Mouse (Mus musculus) midbrain, embryonic 15.5 days (tissue): ENCODE data around the gene Bet1l. TPM values are rescaled to one million over a fixed set of nuclear protein-coding genes. Genes with fewer than 3 reads are reported as not detected.
"Not testable (repeated sequence)": the region's sequence is repeated elsewhere in the genome, so short reads cannot be mapped to it uniquely, and the experiment has no call there.

Experiments used
- ATAC-seq: fragments of 200-750 bp; cut with Nextera tagmentation; replicated peaks from 2 replicates; pipeline ENCODE4 v1.8.0; 2017; ENCODE audit warnings: moderate TSS enrichment
- H3K27ac ChIP-seq: fragments of 300-500 bp; sonication (generic); 2 replicates; pipeline ENCODE4 v1.5.1; 2015; ENCODE audit warnings: mild to moderate bottlenecking, inconsistent platforms
- H3K27me3 ChIP-seq: fragments of 300-500 bp; sonication (generic); replicated peaks from 2 replicates; pipeline ENCODE4 v1.6.1; 2015; ENCODE audit warnings: inconsistent platforms
- H3K36me3 ChIP-seq: fragments of 300-500 bp; sonication (generic); replicated peaks from 2 replicates; pipeline ENCODE4 v1.6.1; 2015; ENCODE audit warnings: inconsistent platforms
- H3K4me1 ChIP-seq: fragments of 300-500 bp; sonication (generic); 2 replicates; pipeline ENCODE4 v1.6.1; 2015; ENCODE audit warnings: inconsistent platforms
- H3K4me2 ChIP-seq: fragments of 300-500 bp; sonication (generic); 2 replicates; pipeline ENCODE4 v1.6.1; 2015; ENCODE audit warnings: inconsistent platforms, mild to moderate bottlenecking, moderate library complexity
- H3K4me3 ChIP-seq: fragments of 300-500 bp; sonication (generic); 2 replicates; pipeline ENCODE4 v1.5.1; 2015; ENCODE audit warnings: mild to moderate bottlenecking, inconsistent platforms
- H3K9ac ChIP-seq: fragments of 300-500 bp; sonication (generic); 2 replicates; pipeline ENCODE4 v1.6.1; 2015; ENCODE audit warnings: mild to moderate bottlenecking, inconsistent platforms
- H3K9me3 ChIP-seq: fragments of 300-500 bp; sonication (generic); 2 replicates; pipeline ENCODE4 v1.6.1; 2016; ENCODE audit warnings: inconsistent platforms
- WGBS: fragments of 180-500 bp; shearing (Covaris S2); methylation state at CpG from one replicate; pipeline ENCODE4 v1.1.7; 2015; ENCODE audit warnings: mixed read lengths; 5-methylcytosine and 5-hydroxymethylcytosine counted together
- polyA plus RNA-seq: library from polyadenylated mRNA; unstranded; fragments of >200 nt; fragmentation: Nextera tagmentation; extraction: Ambion mirVana; gene quantifications from 2 replicates; pipeline ENCODE4 v1.2.1, GENCODE M21; 2015

The Bet1l gene
- polyA plus RNA-seq = 41.1 and 46.2 TPM in 2 replicates

DNA sequence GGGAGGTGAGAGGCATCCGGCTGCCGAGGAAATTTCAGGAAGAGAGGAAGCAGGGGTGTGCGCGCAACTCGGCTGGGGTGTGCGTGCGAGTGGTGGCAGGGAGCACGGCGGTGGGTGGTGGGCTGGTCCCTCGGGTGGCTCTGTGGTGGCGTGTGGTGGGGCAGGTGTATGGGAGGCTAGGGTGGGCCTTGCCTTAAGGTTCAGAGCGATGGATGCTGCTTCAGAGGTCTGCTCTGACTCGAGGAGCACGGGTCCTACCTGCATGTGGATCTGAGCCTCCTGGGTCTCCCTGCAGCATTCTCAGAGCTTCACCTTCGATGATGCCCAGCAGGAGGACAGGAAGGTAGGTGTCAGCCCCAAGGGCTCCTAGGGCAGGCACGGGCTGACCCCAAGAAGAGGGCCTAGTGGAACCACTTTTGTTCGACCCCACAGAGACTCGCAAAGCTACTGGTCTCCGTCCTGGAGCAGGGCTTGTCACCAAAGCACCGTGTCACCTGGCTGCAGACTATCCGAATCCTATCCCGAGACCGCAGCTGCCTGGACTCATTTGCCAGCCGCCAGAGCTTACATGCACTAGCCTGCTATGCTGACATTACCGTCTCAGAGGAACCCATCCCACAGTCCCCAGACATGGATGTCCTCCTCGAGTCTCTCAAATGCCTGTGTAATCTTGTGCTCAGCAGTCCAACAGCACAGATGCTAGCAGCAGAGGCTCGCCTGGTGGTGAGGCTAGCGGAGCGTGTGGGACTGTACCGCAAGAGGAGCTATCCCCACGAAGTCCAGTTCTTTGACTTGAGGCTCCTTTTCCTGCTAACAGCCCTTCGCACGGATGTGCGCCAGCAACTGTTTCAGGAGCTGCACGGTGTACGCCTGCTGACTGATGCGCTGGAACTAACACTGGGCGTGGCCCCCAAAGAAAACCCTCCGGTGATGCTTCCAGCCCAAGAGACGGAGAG, at the start of gene Bet1l:
Gene Bet1l, minus strand, starts transcription at position 28 of the 956 bp plus-strand sequence.
- Histone ChIP-seq H3K4me1 (peaks cover 42% of the 10 kb centered on the region), H3K36me3 (peaks cover 40% of the 10 kb centered on the region), H3K4me3 (peak within 1 kb of the TSS; percentile 57), H3K27ac (peak within 1 kb of the TSS; percentile 82), H3K9me3 (no peaks in the 10 kb centered on the region), H3K9ac (peak within 1 kb of the TSS; percentile 62), H3K27me3 (no peaks in the 10 kb centered on the region), H3K4me2 (peak within 1 kb of the TSS; percentile 96)
- ATAC-seq = peak; percentile 51
- 36% methylated on average over 40 of the region's 40 CpGs for WGBS

DNA sequence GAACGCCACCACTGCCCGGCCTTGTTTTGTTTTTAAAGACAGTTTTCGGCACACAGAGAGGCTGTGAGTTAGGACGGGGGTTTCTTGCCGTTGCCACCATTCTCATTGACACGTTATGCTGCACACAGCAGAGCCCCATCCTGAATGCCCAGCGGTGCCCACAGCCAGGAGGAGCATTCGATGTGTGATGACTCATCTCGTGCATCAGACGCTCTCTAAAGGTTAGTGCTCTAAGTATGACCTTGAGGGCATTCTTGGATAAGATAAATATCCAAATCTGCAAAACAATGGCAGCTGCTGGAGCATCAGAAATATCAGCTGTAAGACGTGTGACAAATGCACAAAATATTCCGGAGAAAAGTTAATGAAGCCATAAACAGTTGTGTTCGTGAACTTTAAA, 49.8 kb upstream of the Bet1l start:
- H3K4me3 ChIP-seq = no peak overlapping the region
- H3K27ac ChIP-seq = no peak overlapping the region
- peaks cover 4% of the 10 kb centered on the region for H3K4me1 ChIP-seq
- no peak overlapping the region for H3K4me2 ChIP-seq
- H3K9ac ChIP-seq = no peak overlapping the region; the same call in 1 of the 2 replicates
- ATAC-seq = no peak
- no peaks in the 10 kb centered on the region for H3K9me3 ChIP-seq
- WGBS = 88% methylated on average over 13 of the region's 13 CpGs
- no peaks in the 10 kb centered on the region for H3K27me3 ChIP-seq
- H3K36me3 ChIP-seq = no peaks in the 10 kb centered on the region

DNA sequence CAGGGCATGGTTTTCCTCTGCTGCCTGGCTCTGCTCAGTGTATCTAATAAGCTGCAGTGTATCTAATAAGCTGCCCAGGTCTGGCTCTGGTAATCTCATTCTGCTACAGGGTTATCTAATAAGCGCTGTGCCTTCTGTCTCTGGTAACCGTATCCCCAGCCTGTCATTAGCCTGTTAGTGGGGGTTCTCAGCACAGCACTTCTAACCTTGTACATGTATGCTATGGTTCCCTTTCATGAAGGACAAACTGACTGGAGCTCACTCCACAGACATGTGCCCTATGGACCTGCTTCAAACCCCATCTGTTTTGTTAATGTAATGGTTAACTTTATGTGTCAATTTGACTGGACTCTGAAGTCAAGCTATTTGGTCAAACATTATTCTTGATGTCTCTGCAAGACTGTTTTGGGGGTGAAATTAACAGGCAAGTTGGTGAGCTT, 48.3 kb upstream of the Bet1l start:
- 84% methylated on average over 2 of the region's 2 CpGs for WGBS
- Histone ChIP-seq H3K9me3 (no peaks in the 10 kb centered on the region), H3K27ac (no peak overlapping the region), H3K4me3 (no peak overlapping the region), H3K4me1 (peaks cover 4% of the 10 kb centered on the region), H3K27me3 (no peaks in the 10 kb centered on the region), H3K9ac (no peak overlapping the region), H3K4me2 (no peak overlapping the region), H3K36me3 (no peaks in the 10 kb centered on the region)
- no peak for ATAC-seq

DNA sequence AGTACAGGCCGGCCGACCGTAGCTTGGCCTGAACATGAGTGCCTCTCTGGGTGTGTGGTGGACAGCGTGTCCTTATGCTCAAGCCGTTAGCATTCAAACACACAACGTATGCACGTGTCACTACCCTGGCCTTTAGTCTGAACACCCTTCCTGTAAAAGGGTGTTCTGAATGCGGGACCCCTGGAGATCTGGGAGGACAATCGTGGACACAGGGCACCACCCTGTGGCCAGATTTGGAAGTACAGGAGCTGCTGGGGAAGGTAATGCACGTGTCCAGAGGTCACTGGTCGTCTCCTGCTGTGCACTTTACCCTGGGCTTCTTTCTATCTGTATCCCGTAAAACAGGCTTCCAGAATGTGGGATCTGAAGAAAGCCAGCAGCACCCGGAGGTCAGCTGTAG, 45.8 kb upstream of the Bet1l start:
- Histone ChIP-seq H3K4me3 (no peak overlapping the region), H3K9ac (no peak overlapping the region), H3K4me2 (no peak overlapping the region), H3K36me3 (peaks cover 9% of the 10 kb centered on the region; the same call in 1 of the 2 replicates), H3K27ac (no peak overlapping the region), H3K27me3 (no peaks in the 10 kb centered on the region), H3K9me3 (no peaks in the 10 kb centered on the region), H3K4me1 (no peaks in the 10 kb centered on the region)
- ATAC-seq = peak; percentile 50; the same call in 1 of the 2 replicates
- WGBS = 24% methylated on average over 13 of the region's 13 CpGs

DNA sequence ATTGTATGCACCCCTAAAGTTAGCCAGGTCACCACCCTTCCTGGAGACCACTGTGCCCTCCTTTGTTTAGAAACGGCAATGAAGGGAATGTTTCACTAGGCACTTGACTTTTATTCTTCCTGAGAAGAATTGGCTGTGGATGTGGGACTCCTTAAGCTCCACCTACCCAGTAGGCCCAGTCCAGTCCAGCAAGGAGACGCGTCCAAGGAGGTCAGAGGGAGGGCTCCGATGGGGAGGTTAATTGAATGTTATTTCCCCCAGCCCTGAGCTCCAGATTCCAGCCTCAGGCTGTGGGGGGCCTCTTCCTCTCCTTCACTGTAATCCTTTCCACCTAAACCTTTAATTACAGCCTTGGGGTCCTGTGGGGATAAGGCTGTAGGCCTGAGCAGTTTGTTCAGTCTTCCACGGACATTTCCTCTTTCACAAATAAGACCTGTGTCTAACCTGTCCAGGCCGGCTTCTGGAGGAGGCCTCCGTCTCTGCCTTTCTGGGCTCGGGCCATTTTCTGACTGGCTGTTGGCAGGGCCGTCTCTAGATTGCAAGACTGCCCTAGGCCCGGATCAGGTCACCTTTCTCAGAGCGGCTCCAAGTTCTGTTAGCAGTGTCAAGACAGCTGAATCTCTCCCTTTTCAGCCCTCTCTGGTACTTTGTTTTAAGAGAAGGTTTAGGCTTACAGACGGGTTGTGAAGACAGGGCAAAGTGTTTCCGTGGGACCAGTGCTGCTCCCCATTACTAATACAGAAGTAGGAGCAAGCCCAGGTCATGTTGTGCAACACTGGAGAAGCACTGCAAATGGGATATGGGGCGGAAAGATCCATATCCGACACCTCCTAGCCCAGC, 44.9 kb upstream of the Bet1l start:
- H3K4me1 ChIP-seq = no peaks in the 10 kb centered on the region
- 77% methylated on average over 15 of the region's 15 CpGs for WGBS
- no peak overlapping the region for H3K4me2 ChIP-seq
- peaks cover 14% of the 10 kb centered on the region for H3K36me3 ChIP-seq
- no peaks in the 10 kb centered on the region for H3K9me3 ChIP-seq
- H3K4me3 ChIP-seq = no peak overlapping the region
- no peak overlapping the region for H3K9ac ChIP-seq
- no peaks in the 10 kb centered on the region for H3K27me3 ChIP-seq
- ATAC-seq = no peak
- no peak overlapping the region for H3K27ac ChIP-seq

DNA sequence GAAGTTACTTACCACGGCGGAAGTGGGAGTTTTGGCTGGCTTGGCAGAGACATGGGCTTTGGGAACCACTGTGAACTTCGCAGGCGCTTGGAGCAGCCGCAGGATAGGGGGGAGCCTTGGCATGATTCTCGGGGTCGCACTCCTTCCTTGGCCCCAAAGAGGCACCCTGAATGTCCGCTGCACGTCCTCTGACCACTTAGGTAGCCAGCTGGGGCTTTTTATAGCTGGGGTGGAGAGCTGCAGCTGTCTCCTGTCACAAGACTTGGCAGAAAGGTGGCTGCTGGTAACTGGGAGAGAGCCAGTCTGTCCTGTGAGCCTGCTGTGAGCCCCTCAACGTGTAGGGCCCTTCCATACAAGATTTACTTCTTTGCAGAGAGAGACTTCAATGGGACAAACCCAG, 42.8 kb upstream of the Bet1l start, which contains the start of gene Cox8b:
Gene Cox8b, minus strand, starts transcription at position 227 of the 400 bp plus-strand sequence.
- Histone ChIP-seq H3K27me3 (no peaks in the 10 kb centered on the region), H3K9me3 (no peaks in the 10 kb centered on the region), H3K9ac (no peak within 1 kb of the TSS), H3K4me1 (no peaks in the 10 kb centered on the region), H3K4me3 (no peak within 1 kb of the TSS), H3K4me2 (no peak within 1 kb of the TSS), H3K27ac (no peak within 1 kb of the TSS), H3K36me3 (peaks cover 26% of the 10 kb centered on the region)
- 84% methylated on average over 10 of the region's 10 CpGs for WGBS
- ATAC-seq = no peak

DNA sequence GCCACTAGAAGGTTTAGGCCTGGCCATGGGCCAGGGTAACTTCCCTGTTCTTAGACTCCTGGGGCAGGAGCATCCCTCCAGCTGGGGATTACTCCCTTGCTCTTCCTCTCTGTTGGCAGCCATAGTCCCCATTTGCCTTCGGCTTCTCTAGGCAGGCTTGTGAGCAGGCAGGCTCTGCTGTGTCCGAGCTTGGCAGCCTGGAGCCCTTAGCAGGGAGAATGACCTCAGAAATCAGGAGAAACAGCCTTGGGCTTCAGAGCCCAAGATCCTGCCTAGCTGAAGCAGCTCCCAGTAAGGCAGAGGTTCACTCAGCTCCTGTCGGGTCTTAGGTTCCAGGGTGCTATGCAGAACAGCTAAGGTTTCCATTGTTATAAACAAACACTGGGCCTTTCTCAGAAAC, 41.7 kb upstream of the Bet1l start:
- no peak overlapping the region for H3K4me2 ChIP-seq
- H3K4me1 ChIP-seq = no peaks in the 10 kb centered on the region
- no peak overlapping the region for H3K27ac ChIP-seq
- H3K9me3 ChIP-seq = no peaks in the 10 kb centered on the region
- H3K4me3 ChIP-seq = no peak overlapping the region
- no peak for ATAC-seq
- 82% methylated on average over 3 of the region's 3 CpGs for WGBS
- peaks cover 33% of the 10 kb centered on the region for H3K36me3 ChIP-seq
- no peak overlapping the region for H3K9ac ChIP-seq
- no peaks in the 10 kb centered on the region for H3K27me3 ChIP-seq

DNA sequence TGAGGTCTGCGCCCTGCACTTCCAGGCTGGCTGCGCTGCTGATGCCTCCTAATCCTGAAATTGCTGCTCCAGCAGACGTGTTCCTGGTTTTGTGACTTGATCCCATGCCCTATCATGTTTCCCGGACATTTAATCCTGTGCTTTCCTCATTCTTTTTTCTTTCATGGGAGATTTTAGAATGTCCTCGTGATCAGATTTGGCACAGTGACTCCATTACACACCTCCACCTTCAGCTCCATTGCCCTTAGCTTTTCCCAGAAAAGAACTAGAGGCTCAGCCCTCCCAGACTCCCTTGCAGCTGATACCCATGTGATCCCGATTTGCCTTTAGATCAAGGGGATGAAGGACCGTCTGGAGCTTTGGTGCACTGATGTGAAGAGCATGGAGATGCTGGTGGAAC, 40.5 kb upstream of the Bet1l start:
- Histone ChIP-seq H3K27me3 (no peaks in the 10 kb centered on the region), H3K4me3 (no peak overlapping the region), H3K9me3 (no peaks in the 10 kb centered on the region), H3K4me2 (no peak overlapping the region), H3K27ac (no peak overlapping the region), H3K4me1 (no peaks in the 10 kb centered on the region), H3K36me3 (peaks cover 38% of the 10 kb centered on the region), H3K9ac (no peak overlapping the region)
- WGBS = 94% methylated on average over 7 of the region's 7 CpGs
- ATAC-seq = no peak

DNA sequence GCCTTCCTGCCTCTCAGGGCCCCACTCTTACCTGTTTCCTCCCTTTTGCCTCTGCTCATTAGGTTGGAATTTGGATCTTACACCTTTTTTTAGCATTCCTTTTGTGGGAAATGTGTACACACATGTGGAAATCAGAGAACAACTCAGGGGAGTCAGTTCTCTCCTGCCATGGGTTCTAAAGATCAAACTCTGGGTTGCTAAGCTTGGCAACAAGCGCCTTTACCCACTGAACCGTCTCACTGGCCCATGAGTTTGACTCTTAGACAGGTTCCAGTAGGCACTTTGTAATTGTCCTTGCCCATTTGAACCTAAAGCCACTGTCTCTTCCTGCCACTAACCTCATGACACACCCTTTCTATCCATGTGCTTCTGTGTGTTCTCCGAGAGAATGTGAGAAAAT, 37.2 kb upstream of the Bet1l start:
- Histone ChIP-seq H3K36me3 (peaks cover 57% of the 10 kb centered on the region), H3K9ac (no peak overlapping the region), H3K9me3 (no peaks in the 10 kb centered on the region), H3K27me3 (no peaks in the 10 kb centered on the region), H3K27ac (no peak overlapping the region), H3K4me3 (no peak overlapping the region), H3K4me2 (no peak overlapping the region), H3K4me1 (no peaks in the 10 kb centered on the region)
- WGBS = 93% methylated on average over 3 of the region's 3 CpGs
- ATAC-seq = no peak

DNA sequence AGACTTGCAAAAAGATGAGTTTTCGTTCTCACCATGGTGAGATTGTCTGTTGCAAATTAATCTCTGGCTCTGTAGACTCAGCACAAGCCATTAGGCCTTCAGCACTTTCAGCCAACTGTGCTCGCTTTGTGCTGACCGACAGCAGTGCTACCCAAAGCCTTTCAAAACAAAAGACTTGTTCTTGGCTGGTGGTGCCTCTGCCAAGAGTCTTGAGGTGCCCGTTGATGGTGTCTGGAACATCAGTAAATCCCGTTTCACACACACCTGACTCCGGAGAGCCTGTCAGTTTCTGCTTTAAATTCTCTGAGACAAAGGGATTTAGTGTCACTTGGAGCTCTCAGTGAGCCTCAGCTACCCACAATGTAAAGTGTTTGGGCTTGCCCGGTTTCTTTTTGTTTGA, 36.7 kb upstream of the Bet1l start:
- Histone ChIP-seq H3K36me3 (peaks cover 61% of the 10 kb centered on the region), H3K9me3 (no peaks in the 10 kb centered on the region), H3K4me1 (no peaks in the 10 kb centered on the region), H3K4me2 (no peak overlapping the region), H3K4me3 (no peak overlapping the region), H3K27ac (no peak overlapping the region), H3K27me3 (no peaks in the 10 kb centered on the region), H3K9ac (no peak overlapping the region)
- no peak for ATAC-seq
- WGBS = 88% methylated on average over 7 of the region's 7 CpGs

DNA sequence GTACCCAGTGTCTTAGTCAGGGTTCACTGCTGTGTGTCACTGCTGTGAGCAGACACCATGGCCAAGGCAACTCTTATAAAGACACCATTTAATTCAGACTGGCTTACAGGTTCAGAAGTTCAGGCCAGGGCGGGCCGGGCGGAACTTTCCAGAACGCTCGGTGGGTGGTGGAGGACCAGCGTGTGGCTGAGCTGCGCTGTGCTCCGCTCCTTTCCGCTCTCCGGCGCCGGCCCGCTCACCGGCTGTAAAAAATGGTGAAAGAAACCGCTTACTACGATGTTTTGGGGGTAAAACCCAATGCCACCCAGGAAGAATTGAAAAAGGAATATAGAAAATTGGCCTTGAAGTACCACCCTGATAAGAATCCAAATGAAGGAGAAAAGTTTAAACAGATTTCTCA, 33.3 kb upstream of the Bet1l start:
- not testable (repeated sequence) for ATAC-seq, H3K9me3 ChIP-seq, H3K27ac ChIP-seq, H3K9ac ChIP-seq, H3K4me1 ChIP-seq, H3K4me2 ChIP-seq, H3K4me3 ChIP-seq, H3K27me3 ChIP-seq
- peaks cover 67% of the 10 kb centered on the region for H3K36me3 ChIP-seq
- 98% methylated on average over 16 of the region's 16 CpGs for WGBS

DNA sequence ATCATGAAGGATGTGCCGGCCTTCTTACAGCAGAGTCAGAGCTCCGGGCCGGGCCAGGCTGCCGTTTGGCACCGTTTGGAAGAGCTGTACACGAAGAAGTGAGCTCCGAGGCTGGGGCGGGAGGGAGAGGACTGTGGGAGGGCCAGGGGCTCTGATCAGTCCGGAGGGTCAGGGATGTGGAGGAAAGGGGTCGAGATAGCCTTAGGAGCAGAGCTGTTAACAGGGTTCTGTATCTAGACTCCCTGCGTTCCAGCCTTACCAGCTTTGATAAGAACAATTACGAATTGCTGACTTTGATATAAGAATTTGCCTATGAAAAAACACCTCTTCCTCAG, 25.1 kb upstream of the Bet1l start:
- H3K4me1 ChIP-seq = peaks cover 22% of the 10 kb centered on the region
- ATAC-seq = no peak
- peak overlapping the region; percentile 80 for H3K4me3 ChIP-seq
- peak overlapping the region; percentile 94 for H3K27ac ChIP-seq
- peaks cover 19% of the 10 kb centered on the region; the same call in 1 of the 2 replicates for H3K36me3 ChIP-seq
- WGBS = 0% methylated on average over 12 of the region's 12 CpGs
- no peaks in the 10 kb centered on the region for H3K27me3 ChIP-seq
- H3K9me3 ChIP-seq = no peaks in the 10 kb centered on the region
- peak overlapping the region; percentile 79 for H3K4me2 ChIP-seq
- H3K9ac ChIP-seq = peak overlapping the region; percentile 86
